Mouse (Mus musculus): ENCODE results near the gene Otub2.

The Otub2 gene

DNA sequence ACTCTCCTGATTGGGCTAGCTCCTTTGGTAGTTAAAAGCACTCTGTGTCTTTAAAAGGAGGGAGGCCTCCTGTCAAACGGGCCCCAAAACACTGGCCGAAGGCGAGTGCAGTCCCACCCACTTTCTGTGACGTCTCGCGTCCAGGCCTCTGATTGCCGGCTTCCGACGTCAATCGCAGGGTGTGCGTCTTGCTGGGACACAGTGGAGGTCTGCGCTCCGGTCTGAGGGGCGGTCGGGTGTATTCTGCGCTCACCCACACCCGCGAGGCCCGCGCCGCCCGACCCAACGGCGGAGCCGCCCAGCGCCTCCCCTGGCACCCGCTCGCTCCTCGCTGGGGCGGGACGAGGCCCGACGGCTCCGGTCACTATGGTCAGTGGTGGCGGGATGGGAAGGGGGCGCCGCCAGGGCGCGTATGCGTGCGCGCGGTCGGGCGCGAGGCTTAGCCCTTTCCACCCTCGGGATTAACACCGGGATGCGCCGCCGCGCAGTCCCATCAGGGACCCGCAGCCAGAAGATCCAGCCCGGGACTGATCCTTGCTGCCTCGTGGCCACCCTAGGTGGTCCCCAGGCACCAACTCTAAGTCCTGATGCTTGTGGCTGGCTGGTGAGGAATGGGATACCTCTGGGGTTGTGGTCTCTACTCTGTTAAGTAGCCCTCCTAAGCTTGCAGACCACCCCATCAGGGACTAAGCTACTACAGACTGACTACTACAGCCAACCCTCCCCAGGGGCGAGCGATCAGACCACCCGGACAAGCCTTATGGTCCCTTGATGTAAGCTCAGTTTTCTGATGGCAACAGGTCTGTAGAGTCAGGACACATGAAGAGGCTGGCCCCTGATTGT is at the start of gene Otub2:
Gene Otub2, plus strand, starts transcription at position 178 of the 843 bp plus-strand sequence.
- peak; percentile 98 for DNase-seq

DNA sequence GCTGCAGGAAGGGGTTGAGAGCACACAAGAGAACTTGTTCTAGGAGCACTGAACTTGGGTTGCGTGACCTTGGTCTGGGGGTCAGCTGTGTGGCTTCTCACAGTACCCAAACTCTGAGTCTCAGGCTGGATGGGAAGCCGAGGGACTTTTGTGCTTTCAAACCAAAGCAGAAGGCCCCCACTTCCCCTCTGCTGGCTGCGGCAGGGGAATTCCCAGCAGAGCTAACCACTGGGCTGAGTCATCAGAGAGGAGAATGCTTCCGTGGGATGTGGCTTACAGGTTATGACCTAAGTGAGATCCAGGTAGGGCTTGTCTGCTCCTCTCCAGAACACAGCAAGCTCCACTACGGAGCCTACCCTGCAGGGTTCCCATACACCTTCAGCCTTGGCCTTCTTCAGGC is 47.3 kb upstream of the Otub2 start:
- DNase-seq, result peak; percentile 33

DNA sequence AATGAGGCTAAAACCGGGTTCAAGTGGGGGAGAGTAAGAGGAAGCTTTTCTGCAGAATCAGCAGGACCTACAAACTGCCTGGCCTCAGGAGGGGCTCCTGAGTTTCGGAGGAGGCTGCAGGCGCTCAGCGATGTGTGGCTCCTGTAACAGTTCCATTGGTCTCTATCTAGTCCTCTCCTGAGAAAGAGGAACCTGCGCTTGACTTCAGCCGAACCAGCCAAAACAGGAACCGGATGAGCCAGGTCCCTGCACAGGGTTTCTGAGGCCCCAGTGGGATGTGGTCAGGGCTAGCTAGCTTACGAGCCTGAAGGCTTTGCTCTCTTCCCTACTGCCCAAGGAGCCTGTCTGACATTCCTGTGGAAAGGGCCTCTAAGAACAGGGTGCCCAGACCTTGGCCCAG is 45.0 kb upstream of the Otub2 start:
- peak; percentile 24 for DNase-seq

DNA sequence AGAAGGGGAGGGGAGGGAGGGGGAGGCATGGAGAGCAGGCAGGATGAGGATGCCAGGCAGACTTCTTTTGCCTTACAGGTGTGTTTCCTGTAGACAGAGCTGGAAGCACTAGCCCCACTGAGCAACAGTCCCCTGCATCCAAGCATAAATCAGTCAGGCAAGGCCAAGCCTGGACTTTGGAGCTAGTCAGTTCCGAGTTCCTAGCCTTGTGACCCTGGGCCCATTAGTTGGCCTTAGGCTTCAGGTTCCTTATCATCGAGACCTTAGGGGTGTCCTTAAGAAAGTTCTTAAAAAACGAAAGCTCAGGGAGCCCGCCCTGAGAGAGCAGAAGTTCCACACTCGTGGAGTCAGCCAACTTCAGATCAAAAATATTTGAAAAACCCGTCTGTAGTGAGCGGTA is 43.5 kb upstream of the Otub2 start:
- DNase-seq, result peak; percentile 47

DNA sequence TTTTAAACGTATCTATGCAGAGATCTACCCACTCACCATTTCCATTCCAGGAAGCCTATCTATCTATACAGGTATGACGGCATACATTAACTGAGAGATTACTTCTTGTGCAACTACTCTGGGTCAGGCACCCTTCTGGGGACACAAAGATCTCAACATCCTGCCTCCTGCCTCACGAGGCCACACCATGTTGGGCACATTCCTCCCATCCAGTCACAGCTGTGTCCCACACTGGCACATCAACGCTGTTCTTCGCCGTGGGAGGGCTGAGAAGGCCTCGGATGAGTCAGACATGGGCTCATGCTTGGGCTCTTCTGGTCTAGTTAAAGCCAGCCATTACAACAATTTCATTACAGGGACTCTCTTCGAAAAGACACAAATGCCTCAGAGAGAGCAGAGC is 41.5 kb upstream of the Otub2 start:
- DNase-seq, result no peak

DNA sequence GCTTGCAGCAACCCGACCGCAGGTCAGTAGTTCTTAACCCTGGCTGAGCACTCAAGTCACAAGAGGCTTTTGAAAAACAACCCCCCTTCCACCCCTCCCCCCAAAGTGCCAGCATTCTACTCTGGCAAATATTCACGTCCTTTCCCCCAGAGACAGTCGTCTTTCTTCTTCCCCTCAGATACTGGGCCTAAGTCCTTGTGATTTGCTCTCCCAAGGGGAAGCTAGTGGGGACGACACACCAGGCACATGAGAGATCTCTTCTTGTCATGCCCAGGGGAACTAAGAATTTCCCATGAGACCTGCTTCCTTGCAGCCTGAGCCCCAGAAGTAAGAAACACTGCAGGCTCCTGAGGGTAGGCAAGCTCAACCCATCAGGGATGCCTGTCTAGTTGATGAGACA is 41.1 kb upstream of the Otub2 start:
- peak; percentile 27 for DNase-seq

DNA sequence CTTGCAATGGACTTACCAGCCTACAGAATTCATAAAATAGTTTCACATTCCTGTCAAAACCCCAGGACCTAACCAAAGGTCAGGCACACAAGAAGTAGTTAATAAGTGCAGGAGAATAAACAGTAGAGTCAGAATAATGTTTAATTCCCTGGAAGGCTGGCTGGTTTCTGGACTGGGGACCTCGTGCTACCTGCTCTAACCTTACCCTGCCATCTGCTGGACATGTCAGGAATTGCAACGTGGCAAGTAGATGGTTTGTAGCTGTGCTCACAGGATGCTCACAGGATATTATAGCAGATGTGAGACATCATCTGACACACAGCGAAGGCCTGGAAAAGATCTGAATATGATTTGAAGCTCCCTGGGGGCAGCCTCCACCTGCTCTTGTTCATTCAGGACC is 40.0 kb upstream of the Otub2 start:
- peak; percentile 85 for DNase-seq

DNA sequence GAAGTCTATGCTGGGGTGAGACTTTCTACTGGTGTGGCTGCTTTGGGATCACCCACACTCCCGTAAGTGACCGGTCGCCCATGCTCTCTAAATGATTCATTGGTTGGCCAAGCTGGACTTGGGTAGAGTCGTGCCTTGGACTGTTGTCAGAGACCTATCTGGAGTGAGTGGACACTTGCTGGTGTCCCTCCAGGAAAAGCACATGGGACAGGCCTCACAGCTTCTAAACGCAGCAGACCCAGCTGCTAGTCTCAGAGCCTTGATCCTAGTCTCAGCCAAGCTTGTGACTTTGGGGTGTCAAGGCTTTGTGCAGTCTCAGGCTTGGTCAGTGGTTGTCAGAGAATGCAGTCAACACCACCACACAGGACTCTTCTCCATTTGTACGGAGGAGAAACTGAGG is 35.7 kb upstream of the Otub2 start:
- DNase-seq, result no peak

DNA sequence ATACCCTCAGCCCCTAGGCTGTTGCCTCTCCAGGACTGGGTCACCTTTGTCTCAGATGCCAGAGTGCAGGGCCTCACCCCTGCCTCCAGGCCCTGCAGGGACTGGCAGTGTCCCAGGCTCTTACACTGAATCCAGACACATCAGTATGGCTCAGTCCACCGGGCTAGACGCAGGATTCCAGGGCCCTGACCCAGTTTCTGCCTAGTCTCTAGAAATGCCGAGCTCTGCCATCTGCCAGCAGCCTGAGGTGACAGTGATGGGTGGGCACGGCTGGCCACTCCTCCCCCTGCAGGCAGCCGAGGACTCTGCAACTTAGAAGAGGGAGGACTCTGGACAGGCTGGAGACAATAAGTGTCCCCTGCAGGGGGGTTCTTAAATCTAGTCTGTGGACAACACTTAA is 34.9 kb upstream of the Otub2 start:
- no peak for DNase-seq

DNA sequence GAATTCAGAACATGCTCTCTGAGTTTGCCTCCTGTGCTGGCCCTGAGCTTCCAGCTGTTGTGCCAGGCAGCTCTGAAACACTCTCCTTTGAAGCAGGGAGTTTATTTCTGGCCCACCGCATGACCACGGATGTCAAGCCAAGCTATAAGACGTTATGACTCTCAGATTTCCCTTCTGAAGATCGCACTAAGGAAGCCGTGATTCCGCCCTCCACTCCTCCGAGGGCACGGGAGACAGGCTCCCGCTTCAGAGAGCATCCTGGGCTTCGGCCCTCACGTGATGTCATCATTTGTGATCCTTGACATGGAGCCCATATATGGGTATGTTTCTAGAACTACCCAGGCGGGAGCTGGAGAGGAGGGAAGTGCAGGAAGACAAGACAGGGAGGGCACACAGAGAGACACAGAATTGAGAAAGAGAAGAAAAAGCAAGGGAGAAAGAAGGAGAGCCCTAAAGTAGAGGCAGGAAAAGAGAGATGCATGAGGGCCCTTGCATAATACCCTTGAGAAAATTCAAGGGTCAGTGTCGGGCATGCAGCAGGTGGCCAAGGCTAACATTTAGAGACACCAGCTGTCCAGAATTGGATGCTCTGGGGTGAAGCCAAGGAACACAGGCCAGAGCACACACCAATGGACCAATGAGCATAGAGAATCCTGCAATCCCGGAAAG is 32.6 kb upstream of the Otub2 start, which contains the start of gene Asb2:
Gene Asb2, minus strand, starts transcription at position 256 of the 669 bp plus-strand sequence.
- DNase-seq, result no peak

DNA sequence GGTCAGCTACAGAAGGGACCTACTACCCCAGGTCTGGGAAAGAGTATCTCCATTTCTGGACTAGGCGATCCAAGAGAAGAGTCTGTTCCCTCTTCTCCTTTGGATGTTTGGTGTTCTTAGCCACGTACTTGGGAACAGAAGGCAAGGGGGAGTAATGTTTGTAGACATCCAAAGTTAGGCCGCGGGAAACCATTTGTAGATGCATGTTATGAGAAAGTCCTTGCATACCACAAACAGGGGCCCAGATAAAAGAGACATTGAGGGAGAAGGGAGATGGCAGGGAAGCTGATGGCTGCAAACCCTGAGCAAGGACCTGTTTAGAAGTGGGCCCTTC is 32.1 kb upstream of the Otub2 start:
- no peak for DNase-seq

DNA sequence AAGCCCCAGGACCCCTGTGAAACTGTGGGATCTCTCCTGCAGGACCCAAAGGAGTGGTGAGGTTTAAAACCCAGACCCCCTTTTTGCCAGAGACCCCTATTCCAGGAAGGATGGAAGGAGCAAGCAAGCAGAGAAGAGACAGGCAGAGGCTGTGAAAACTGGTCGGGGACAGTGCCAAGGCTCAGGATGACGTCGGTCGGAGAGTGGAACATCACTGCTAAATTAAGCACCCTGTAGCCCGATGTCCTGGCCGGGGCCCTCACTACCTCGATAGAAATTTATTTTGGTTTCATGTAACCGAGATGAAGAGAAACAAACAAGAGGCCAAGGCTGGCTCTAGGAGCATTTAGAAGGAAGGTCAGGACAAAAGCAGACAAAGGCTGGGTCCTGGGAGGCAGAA is 30.3 kb upstream of the Otub2 start:
- no peak for DNase-seq

DNA sequence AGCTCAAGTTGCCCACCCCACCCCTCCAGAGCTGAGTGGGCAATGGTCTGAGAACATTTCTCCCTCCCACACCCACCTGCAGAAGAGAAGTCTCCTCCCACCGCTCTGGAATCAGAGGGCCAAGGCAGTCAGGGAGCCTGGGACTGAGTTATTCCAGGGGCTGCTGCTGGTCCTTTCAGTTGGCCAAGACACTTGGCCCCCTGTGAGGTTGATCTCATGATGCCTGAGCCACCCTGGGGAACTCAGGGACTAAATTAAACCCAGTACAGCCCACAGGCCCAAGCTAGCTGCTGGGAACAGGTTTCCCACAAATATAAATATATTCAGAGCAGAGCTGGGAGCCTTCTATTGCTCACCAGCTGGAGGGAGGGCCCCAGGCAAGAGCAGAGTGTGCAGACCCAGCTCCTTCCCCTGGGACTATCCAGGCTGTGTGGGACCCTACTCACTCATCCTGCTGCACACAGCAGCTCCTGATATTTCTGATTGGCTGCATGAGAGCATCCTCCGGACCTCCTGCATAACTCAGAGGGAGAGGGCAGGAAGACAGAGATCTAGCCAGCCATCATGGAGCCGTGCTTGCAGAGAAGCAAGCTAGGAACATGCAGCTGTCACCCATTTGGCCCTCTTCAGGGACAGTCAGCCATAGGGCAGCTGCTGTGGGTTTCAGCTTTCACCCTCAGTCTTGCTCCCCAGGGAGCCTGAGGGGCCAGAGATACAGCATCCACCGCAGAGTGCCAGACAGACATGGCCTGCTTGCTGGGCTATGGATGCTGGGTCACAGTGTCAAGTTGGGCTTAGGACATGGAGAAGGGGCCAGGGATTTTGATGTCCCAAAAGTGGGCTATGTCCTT is 29.3 kb upstream of the Otub2 start:
- no peak for DNase-seq

DNA sequence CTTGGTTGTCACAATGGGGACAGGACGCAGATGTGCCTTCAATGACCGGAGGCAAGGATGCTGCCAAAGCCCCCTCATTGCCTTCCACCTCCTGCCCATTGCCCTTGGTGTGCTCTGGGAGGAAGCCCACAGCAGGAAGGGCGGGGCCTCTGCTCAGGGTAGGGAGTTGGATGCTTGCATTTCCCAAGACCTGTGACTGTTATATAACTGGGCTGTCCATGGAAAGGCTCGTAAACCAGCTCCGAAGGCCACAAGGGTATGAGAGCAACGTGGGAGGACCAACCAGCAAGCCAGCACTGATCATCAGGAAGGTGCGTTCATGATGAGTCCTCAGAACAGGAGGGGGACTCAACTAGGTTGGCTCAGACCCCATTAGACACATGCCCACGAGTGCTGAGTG is 27.7 kb upstream of the Otub2 start:
- no peak for DNase-seq

DNA sequence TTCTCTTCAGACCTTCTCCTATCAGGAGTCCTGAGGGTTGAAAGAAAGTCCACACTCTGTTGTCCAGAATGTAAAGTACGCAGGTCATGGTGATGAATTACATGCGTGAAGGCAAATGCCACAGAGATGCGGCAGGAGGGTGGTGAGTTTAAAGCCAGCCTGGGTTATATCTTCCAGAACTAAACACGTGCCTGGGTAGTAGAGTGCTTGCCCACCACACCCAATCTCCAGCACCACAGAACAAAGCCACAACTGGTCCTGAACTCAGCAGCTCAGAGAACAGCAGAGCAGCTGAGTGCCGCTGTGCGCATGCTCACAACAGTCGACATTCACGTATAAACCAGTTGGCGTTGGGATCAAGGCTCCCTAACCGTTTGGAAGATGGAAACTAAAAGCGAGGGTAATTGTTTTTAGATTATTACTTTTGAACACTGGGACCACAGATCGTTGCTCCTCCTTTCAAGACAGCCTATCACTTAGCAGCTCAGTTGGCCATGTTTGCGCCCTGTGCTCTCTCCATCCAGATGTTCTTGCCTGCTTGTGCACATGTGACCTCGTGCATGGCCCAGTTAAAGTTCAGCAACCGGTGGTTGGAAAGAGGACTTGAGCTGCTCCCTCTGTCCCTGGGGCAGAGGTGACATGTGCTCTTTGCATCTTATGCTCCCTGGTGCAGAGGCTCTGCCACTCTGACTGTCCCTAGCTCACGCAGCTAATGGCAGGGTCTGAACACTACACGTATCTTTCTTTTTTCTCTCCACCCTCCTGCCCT is 26.8 kb upstream of the Otub2 start:
- DNase-seq, result no peak

DNA sequence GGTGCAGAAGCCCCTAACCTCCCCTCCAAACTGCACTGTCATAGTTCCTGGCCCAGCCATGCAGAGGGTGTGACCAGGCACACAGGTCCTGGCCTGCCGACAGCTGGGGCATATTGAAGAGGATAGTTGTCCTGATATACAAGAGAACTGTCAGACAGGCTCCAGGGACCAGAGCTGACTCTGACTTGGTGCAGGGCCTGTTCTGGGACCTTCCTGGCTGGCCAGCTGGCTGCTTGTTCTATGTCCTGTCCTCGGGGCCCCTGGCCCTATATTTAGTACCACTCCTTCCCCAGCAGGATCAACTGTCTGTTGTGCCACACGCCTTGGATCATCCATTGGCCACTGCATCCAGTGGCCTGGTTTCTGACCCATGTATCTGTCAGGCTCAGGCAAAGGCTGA is 26.1 kb upstream of the Otub2 start:
- DNase-seq, result no peak

DNA sequence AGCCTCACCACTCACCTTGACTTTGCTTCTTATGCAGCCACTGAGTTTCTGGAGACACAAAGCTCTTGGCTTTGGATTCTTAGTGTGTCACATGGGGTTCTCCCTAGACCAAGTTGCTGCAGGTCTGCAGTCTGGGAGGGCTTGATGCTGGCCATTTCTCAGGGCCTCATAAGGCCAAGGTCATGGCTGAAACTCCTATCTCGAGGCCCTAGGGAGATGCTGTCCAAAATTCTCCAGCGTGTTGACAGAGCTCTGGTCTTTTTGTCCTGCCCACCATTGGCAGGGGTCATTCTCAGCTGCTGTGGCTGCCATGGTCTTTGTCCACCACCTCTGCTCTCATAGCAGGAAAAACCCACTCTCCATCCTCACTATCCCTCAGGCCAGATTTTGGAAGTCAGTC is 21.3 kb upstream of the Otub2 start:
- DNase-seq, result no peak

DNA sequence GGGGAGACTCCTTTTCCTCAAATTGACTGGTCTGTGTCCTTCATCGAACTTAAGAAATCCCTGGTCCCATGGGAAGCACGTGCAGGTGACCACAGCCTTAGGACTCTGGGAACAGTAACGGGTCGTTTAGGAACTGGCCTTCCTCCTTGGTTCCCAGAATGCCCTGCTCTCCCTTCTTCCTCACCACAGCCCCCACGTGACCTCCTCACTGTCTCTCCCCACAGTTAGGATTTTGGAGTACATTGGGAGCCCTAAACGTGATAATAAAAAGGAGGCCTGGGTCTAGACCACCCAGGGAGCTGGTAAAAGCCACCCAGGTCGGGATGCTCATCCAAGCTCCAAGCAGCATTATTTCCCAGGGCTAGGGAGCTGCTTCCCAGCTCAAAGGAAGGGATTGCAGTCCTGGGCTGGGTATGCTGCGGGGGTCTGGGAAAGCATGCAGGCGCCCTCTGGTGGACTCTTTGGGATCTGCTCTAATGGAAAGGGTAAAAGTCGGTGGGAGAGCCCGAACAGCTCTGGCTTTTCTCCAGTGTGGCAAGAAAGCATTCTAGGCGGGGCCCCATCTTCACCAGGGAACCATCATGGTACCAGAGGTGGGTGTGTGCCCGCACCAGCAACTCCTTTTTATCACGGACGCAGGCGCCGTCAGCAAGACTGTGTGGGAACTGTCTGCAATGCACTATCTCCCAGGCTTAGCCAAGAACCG is 20.7 kb upstream of the Otub2 start:
- DNase-seq, result peak; percentile 64

DNA sequence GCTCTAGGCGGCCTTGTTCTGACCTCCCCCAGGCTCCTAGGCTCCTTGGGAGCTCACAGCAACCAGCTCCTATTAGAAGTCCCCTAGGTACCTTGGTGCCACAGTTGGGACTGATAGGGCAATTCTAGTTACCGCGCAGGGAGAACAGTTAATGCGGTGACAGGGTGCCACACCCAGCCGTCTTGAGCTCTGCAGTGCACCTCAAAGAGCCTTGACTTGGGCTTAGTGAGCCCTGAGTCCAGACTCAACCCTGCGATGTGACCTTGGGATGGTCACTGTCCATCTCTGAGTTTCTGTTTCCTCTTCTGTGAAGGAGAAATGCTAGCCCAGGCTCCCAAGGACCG is 20.2 kb upstream of the Otub2 start:
- no peak for DNase-seq

DNA sequence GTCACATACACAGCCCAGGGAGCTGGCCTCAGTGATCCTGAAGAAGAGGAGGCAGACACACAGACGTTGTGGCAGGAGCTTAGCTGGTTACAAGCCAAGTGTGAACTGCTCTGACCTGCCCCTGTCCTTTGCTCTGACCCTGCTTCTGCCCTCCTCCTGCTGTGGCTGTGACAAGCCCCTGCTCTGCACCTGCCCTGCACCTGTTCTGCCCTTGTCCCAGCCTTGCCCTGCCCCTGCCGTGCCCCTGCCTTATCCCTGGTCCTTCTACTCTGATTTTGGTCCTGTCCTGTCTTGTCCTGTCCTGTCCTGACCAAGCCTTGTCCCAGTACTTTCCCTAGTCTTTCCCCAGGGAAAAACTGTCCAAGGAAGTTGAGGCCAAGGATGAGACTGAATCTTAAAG is 19.7 kb upstream of the Otub2 start:
- DNase-seq, result no peak

DNA sequence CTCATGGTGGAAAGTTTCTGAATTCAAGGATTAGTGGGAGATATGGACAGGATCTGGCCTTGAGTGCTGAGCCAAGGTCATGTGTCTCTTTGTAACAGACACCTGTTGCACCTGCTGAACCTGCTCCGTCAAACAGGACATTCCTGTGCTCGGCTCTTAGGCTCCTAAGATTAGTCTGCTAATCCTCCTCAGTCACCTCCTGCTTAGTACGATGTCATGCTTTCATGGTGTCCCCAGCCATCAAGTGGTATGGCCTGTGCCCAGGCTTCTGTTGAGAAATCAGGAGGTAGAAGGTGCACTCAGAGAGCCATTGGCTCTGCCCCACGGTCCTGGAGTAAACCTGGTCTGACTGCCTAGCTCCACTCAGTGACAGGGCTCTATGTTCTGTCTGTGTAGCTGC is 17.6 kb upstream of the Otub2 start:
- DNase-seq, result no peak

DNA sequence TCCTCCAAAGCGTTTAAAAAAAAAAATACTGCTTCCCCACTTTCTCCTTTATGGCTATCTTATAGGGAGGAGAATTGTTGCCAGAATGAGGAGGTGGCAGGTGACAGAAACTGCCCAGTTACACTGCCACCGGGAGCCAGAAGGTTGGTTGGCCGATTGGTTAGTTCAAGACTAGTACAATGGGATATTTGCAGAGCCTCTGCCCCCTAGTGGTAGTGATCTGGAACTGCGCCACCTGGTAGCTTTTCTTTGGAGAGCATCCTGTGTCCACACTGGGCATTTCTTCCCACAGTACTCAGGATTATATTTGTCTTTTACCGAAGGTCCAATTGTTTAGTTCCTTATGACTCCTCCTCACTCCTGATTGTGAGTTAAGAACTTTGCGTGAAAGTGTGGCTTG is 16.8 kb upstream of the Otub2 start:
- peak; percentile 63 for DNase-seq

All from kidney, adult 9 months (tissue).